Mouse (Mus musculus) Patski (cell line): ENCODE measurements around the gene Ugcg. TPM values are rescaled to one million over a fixed set of nuclear protein-coding genes. Genes with fewer than 3 reads are reported as not detected.

ENCODE experiments used
- ATAC-seq: fragments of 100-300 bp; one replicate; pipeline ENCODE4 v1.8.0; 2021
- CTCF ChIA-PET: fragments of 350-600 bp; sonication (Branson Sonifier 250); formaldehyde crosslinking; loops from one replicate; lab custom pipeline; 2022; ENCODE audit warnings: inconsistent platforms; lab: Charles Lee
- POLR2A ChIA-PET: fragments of 350-600 bp; sonication (Branson Sonifier 250); formaldehyde crosslinking; loops from one replicate; lab custom pipeline; 2022; ENCODE audit warnings: antibody characterized with exemption, inconsistent platforms; lab: Charles Lee
- DNase-seq: peaks from one replicate; pipeline ENCODE4 v3.0.0-alpha.2; 2011; ENCODE audit warnings: low read depth, low spot score
- H3K27me3 ChIP-seq: fragments of 371-371 bp; one replicate; pipeline ENCODE4 v1.5.1; 2021
- CTCF ChIP-seq: fragments of 100-300 bp; IDR thresholded peaks from one replicate; pipeline ENCODE4 v1.5.1; 2021
- in situ Hi-C: fragments of 300-500 bp; cut with MboI; formaldehyde crosslinking; loops from 3 replicates; pipeline ENCODE4 v1.11.1; 2018; ENCODE audit warnings: low pct_unique_long_range_greater_than_20kb, mixed read lengths
- polyA plus RNA-seq: library from polyadenylated mRNA; unstranded; gene quantifications from one replicate; pipeline ENCODE4 v1.2.3, GENCODE M21; 2021

The Ugcg gene
- polyA plus RNA-seq, 1 experiment from 2014 or later: 31.7 TPM

DNA sequence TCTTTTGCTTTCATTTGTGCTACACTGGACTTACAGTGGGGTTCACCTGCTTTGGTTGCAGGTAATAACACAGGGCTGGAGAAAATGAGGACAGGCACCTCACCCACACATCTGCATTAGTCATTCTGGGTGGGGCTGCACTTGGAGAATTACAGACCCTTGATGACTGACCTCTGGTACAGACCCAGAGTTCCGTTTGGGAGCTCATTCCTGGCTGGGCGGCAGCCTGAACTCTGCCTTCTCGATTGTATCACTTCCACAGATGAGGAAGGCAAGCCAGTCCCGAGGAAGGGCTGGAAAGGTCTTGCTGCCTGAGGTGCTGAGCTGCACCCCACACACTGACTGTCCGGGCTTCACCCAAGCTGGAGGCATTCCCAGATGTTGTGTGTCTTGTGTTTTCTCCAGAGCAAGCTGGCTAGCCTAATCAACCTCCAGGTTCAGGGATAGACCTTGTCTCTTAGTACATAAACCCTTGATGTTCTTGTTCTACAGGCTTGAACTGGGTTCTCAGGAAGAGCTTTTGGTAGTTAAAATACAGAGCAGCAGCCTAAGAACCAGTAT is 34.1 kb downstream of the Ugcg start:
- in situ Hi-C loops: no loop called here
- no peak for ATAC-seq
- DNase-seq: no peak
- ChIA-PET POLR2A (no interaction called here), CTCF (interaction anchor here (0.7 kb wide), 1 partner anchor 10 kb away, joined by 3 read pairs; no protein-coding TSS in a partner anchor)
- TF ChIP-seq CTCF: no peak
- H3K27me3 ChIP-seq: no peaks in the 10 kb centered on the region

DNA sequence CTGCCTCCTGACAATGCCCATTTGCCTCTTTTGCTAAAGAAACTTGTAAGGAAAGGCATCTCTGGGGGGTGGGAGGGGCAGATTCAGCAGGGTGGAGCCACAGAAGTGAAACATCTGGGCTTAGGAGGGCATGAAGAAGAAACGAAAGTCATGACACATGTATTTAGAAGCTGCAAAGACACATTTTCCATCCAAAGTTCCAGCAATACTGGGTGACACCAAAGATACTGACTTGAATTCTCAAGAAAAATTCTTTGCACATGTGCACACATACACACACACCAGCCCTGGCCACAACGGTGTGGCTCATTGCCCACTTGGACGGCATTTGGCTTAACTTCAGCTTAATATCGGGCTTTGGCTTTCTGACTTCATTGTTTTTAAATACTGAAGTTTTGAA is 35.8 kb downstream of the Ugcg start:
- in situ Hi-C loops: no loop called here
- no peak for TF ChIP-seq CTCF
- ATAC-seq: no peak
- ChIA-PET CTCF (no interaction called here), POLR2A (interaction anchor here (0.7 kb wide), 1 partner anchor 477 kb away, joined by 3 read pairs; no protein-coding TSS in a partner anchor)
- DNase-seq: no peak
- H3K27me3 ChIP-seq: no peaks in the 10 kb centered on the region

DNA sequence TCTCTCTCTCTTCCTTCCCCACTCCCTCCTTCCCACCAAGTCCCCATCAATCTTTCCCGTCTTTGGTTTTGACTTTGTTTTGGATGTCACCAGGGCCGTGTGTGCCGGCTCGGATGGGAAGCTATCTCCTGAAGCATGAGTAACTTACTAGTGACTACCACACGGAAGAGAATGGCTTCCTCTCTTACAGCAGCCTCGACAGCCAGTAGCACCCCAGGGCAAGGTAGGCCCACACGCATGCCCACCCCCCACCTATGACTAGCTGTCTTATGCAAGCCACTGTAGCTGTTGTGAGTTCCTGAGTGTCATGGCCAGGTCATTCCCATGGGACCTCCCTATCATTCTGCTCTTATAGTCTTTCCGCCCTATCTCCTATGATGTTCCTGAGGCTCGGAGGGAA is 38.0 kb downstream of the Ugcg start:
- ATAC-seq (no peak), DNase-seq (no peak)
- no peak for TF ChIP-seq CTCF
- ChIA-PET POLR2A (no interaction called here), CTCF (no interaction called here)
- H3K27me3 ChIP-seq: no peaks in the 10 kb centered on the region
- in situ Hi-C loops: no loop called here

DNA sequence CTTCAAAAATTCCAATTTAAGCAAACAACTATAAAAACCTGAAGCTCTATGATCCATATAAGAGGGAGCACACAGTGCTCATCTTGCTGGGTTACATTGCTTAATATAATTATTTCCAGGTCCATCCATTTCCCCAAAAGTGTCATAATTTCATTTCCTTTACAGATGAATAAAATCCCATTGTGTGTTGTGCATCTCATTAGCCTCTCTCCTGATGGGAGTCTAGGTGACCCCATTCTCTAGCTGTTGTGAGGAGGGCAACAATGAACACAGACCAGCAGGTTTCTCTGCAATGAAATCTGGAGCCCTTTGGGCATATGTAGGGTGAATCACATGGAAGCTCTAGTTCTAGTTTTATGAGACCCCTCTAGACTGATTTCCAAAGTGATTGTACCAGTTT is 39.9 kb downstream of the Ugcg start:
- no peak for ATAC-seq
- TF ChIP-seq CTCF: no peak
- CTCF ChIA-PET: interaction anchor here (0.6 to 2.1 kb wide), 4 partner anchors 8 to 105 kb away, joined by 3 to 6 read pairs (median 4); no protein-coding TSS in a partner anchor
- H3K27me3 ChIP-seq: no peaks in the 10 kb centered on the region
- POLR2A ChIA-PET: interaction anchor here (0.7 kb wide), 1 partner anchor 9 kb away, joined by 5 read pairs; no protein-coding TSS in a partner anchor
- in situ Hi-C loops: no loop called here
- DNase-seq: no peak

DNA sequence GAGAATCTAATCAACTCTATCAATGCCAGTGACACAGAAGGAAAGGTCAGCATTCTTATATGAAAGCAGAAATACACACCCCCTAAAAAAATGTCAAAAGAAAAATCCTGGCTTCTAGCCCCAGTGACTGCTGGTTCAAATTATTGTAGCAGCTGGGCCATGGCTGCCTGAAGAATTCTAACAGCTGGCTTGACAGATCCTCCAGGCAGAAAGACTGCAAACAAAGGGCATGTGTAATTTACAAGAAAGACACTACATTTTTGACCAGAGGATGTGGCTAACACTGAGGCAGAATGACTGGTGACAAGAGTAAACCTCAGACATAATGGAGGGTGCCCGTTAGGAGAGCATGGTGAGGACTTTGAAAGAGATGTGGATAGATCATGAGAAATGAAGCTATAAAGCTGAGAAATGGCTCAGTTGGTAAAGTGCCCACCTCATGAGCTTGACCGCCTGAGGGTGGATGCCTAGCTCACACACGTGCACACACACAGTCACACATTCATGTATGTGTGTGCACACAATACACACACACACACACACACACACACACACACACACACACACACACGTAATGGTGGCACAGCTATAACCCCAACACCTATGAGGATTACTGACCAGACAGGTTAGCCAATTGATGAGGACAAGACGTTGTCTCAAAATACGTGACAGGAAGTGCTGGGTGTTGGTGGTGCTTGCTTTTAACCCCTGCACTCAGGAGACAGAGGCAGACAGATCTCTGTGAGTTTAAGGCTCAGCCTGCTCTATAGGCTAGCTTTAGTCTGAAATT is 42.4 kb downstream of the Ugcg start:
- ATAC-seq: no peak
- no peak for TF ChIP-seq CTCF
- POLR2A ChIA-PET: no interaction called here
- CTCF ChIA-PET: interaction anchor here (1.3 kb wide), 1 partner anchor 127 kb away, joined by 3 read pairs; no protein-coding TSS in a partner anchor
- in situ Hi-C loops: no loop called here
- no peaks in the 10 kb centered on the region for H3K27me3 ChIP-seq
- no peak for DNase-seq

DNA sequence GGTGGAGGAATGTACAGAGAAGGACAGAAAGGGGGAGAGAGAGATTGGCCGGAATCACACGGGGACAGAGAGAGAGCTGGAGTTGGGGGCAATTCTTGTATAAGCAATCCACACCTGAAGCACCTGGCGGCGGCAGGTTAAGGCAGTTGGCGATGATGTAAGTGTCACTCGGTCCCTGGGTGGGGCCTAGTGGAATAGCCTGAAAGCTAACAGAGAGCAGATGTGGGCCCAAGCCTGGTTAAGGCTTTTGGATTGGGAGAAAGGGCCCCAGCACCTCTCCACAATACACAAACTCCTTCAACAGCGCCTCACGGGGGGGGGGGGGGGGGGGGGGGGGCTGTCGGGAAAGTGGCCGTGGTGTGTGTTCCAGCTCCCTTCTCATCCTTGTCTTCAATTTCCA is 45.0 kb downstream of the Ugcg start:
- POLR2A ChIA-PET: no interaction called here
- no peak for ATAC-seq
- TF ChIP-seq CTCF: no peak
- in situ Hi-C loops: no loop called here
- no peaks in the 10 kb centered on the region for H3K27me3 ChIP-seq
- CTCF ChIA-PET: no interaction called here
- DNase-seq: no peak

DNA sequence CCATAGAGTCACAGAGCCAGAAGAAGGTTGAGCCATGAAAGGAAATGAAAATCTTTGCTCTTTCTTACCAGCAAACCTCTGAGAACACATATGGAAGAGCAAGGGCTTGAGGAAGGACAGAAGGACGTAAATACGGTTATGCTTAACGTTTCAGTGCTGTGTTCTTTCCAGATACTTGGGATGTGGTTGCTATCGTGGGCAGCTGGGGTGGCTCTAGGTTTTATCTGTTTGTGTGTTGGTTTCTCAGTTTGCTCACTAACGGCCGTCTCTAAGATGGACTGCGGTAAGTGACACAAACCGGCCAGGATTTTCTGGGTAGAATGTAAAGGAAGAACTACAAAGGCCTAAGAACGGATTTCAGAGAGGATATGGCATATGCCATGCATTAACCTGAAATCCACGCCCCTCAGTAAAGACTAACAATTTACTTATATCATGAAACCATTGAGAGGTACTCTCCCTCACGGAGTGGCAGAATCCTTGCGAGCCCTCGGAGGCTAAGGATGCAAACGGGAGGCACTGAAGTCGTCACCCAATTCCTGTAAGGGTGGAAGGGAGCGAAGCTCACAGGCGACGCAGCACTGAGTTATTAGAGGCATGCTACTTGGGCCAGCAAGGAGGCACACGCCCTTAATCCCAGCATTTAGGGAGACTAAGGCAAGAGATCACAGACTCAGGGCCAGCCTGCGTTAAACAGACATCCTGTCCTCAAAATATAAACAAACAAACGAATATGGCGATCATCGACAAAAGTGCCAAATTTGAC is 45.6 kb downstream of the Ugcg start:
- no peak for TF ChIP-seq CTCF
- ChIA-PET CTCF (no interaction called here), POLR2A (interaction anchor here (0.6 kb wide), 1 partner anchor 1581 kb away, joined by 3 read pairs; no protein-coding TSS in a partner anchor)
- ATAC-seq (no peak), DNase-seq (no peak)
- no peaks in the 10 kb centered on the region for H3K27me3 ChIP-seq
- in situ Hi-C loops: no loop called here

DNA sequence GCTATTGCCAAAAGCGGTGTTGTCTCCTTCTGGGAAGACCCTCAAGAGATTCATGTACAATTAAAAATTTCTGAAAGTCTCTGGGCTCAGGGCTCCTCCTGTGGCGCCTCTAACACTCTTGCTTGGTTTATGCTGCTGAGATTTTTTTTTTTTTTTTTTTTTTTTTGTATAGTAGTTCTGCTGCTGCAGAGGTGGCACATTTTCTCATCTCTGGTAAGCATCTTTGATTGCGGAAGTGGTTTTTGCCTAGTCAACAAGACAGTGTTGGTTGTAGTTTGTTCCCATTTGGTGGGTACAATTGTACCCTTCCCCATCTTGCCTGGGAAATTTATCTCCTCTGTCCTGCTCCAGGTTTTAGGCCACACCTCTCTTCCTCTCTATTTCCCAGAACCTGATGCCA is 47.3 kb downstream of the Ugcg start:
- CTCF ChIA-PET: interaction anchor here (1.0 kb wide), 1 partner anchor 22 kb away, joined by 3 read pairs; no protein-coding TSS in a partner anchor
- POLR2A ChIA-PET: no interaction called here
- ATAC-seq (no peak), DNase-seq (no peak)
- TF ChIP-seq CTCF: no peak
- in situ Hi-C loops: no loop called here
- no peaks in the 10 kb centered on the region for H3K27me3 ChIP-seq

DNA sequence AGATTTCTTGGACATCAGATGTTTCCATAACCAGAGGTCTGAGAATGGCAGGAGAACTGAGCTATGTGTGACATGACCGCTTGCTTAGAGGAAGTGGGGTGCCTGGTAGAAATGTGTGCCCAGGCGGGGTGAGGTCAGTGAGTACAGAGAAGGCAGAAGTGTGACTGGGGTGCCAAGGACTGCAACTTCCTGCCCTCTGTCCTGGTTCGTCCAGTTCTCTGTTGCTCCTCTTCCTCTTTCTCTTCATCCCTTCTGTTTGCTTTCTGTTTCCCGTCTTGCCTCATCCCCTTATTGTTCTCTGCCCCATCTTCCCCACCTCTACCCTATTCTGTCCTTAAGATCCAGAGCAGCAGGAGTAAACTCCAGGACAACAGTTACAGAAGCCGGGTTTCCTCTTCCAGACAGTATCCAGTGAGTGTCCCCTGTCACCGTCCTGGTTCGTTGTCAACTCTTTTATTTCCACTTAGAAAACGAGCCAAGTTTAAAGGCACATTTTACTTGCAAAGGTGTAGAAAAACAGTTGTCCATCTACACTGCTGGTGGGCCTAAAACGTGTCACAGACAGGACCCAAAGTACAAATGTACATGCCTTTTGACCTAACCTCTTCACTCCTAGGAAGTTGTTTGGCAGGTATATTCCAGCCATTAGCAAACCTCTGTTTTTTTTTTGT is 49.7 kb downstream of the Ugcg start:
- ATAC-seq (no peak), DNase-seq (no peak)
- no peaks in the 10 kb centered on the region for H3K27me3 ChIP-seq
- no peak for TF ChIP-seq CTCF
- ChIA-PET CTCF (no interaction called here), POLR2A (no interaction called here)
- in situ Hi-C loops: no loop called here

DNA sequence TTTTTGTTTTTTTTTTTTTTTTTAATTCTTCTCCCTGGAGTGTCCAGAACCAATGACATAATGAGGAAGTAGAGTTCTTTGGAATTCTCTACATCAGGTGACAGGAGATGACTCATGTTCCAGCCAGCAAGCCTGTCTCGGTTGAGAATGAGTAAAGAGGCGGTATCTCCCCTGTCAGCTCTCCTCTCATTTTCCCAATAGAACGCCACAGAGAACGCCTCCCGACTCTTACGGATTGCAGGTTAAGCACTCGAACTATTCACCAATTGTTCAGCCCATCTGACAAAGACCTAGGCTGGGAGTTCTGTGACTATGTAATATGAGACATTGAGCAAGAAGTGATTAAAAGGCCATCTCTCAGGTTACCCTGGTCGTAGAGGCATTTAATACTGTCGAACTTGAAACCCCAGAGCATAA is 50.3 kb downstream of the Ugcg start:
- ChIA-PET CTCF (interaction anchor here (1.9 kb wide), 1 partner anchor 11 kb away, joined by 5 read pairs; no protein-coding TSS in a partner anchor), POLR2A (no interaction called here)
- DNase-seq (peak; percentile 57), ATAC-seq (peak; percentile 73)
- H3K27me3 ChIP-seq: no peaks in the 10 kb centered on the region
- TF ChIP-seq CTCF: no peak
- in situ Hi-C loops: no loop called here
